Mouse (Mus musculus) layer of hippocampus, adult 9-10 months (tissue): ENCODE results near the gene Bricd5.

Experiments used
- DNase-seq: peaks from one replicate; pipeline ENCODE4 v3.0.0; 2022; ENCODE audit warnings: low spot score

The Bricd5 gene

DNA sequence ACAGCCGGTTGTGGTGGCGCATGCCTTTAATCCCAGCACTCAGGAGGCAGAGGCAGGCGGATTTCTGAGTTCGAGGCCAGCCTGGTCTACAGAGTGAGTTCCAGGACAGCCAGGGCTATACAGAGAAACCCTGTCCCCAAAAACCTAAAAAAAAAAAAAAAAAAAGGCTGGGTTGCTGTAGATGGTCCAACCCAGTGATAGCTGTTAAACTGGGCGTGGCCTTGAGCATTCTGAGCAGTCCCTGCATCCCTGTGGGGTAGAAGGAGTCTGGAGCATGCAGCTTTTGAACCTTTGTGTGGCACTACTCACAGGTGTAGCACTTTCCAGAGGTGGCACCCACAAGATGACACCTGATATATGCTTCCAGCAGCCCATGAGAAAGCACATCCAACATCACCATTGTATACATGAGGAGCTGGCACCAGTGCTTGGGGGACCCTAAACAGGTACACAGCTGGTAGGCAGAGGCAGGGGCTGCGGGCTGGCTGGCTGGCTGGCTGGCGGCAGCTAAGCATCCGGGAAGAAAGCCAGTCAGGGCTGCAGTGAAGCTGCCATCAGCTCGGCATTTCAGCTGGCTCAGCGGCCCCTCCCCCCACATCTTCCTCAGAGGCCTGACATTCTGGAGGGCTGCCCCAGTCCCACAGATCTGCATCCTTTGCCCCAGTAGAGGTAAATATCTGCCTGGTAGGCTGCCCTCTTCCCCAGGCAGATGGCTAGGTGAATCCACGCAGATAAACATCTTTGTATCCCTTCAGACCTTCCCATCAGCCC is 11.6 kb downstream of the Bricd5 start:
- DNase-seq = no peak

DNA sequence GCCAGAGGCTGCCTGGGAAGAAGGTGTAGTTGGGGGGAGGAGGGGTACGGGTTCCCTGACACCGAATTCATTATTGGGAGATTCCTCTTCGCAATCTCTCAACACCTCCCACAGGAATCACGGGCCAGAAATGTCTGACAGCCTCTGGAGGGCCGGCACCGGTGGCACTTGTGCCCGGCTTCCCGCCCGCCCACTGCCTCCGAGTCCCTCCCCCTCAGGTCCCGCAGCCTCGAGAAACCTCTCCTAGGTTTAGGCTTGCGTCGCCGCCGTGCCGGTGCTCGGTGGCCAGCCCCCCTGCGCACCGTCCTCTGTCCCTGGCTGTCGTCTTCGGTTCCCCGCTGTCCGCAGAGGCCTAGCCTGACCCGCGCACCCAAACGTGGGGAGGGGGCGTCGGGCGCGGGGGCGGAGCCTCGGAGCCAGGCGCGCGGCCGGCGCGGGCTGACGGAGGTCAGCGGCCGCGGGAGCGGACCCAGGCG is 14.5 kb downstream of the Bricd5 start, which contains the start of gene Caskin1:
Caskin1 (plus strand) TSS at position 416 of the 476 bp plus-strand sequence.
- DNase-seq = no peak

DNA sequence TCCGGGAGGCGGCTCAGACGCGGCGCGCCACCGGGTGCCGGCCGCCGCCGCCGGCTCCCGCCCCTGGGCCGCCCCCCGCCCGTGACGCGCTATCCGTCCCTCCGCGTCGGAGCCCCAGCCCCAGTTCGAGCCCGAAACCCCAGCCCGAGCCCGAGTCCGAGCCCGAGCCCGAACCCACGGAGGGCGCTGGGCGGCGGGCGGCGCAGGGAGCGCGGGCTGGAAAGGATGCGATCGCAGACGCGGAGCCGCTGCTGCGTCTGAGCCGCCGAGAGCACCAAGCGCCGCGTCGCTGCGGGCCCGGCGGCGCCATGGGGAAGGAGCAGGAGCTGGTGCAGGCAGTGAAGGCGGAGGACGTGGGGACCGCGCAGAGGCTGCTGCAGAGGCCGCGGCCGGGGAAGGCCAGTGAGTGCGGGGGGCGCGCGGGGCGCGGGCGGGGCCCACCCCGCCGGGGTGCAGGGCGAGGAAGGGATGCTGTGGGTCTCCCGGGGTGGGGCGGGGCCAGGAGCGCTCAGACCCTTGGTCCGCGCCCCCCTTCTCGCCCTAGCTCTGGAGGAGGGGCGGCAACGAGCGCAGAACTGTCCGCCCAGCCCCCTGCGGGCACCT is 15.1 kb downstream of the Bricd5 start:
- DNase-seq = no peak

DNA sequence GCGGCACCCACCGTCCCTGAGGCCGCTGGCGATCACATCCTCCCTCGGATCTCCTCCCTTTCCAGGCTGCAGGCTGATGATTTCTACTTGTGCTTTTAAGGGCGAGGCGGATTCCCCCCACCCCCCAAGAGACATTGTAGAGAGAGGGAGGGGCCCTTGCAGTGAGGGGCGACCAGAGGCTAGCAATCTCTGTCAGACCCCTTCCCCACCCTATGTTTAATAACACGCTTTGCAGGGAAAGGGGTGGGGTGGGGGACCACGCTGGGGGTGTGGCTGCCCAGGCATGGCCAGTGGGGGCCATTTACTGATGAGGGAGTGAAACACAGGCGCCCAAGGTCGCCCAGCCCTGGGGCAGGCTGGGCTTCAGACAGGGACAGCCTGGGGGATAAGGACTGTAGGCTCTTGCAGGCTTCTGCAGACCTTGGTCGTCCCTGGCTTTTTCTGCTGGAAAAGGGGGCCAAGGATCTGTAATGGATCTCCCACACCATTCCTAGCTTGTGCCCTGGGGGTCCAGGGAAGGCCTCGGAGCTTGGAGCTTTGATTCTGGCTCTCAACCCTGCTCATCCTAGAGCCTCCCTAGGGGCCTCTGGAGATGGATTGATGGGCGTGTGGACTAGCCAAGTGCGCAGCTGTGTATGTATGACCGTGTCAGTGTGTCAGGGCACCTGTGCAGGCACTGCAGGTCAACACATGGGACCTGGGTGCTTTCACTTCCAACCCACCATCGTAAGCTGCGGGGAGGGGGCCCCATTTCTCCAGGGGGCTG is 15.8 kb downstream of the Bricd5 start:
- DNase-seq = no peak

DNA sequence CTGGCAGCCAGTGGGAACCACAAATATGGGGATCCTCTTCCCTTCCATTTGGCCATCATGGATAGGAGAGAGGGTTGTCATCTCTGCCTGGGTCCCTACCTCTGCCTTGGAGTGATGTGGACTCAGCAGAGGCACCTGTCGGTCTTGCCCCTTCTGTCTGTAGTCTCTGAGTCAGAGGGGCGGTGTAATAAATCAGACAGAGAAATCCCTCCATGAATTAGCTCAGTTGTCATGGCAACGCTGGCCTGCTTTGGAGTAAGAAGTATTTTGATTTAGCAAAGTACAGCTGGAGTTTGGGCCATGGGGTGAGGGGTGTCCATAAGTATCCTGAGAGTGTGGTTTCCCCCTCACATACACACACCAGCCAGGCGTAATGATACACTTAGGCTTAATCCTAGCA is 16.7 kb downstream of the Bricd5 start:
- DNase-seq = no peak

DNA sequence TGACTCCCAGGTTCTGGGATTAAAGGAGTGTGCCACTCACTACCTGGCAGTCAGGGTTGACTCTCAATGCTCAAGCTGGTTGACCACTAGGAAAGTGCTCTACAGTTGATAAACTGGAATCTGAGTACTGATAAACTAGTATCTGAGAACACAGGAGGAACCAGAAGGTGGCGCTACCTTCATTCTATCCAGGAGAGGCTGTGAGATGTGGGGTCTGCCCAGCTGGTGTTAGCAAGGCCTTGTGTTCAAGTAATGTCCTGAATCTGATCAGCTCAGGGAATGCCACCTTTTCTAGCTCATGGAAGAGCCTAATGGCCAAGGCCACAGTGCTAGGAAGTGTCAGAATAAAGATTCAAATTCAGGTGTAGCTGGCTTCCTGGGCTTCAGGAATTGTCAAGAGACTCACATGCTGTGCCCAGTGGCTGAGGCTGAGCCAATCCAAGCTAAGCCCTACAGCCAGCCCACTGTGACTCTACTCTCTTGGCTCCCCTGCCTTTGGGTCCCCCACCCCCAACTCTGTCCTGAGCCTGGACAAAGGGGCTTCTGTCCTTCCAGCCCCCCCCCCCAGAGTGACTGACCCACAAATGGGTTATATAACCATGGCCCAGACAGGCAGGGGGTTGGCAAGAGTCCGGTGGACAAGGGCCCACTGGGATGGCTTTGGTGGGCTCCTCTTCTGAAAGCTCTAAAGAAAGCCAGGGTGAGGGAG is 21.1 kb downstream of the Bricd5 start:
- DNase-seq = no peak

DNA sequence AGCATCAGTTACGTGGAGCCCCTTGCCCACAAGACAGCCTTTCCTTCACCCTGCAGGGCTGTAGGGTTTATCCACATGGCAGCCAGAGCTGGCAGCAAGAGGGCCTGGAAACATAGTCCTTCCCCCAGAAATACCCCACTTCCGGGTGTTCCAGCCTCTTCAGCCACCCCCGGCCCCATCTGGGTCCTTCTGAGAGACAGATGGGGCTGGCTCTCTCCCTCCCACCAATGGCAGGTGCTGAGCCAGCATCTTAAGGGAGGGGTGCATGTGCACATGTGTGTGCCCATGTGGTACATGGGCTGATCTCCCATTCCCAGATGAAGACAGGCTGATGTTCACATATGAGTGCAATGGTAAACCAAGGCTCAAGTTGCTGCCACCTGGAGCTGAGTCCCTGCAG is 21.8 kb downstream of the Bricd5 start:
- peak; percentile 63 for DNase-seq

DNA sequence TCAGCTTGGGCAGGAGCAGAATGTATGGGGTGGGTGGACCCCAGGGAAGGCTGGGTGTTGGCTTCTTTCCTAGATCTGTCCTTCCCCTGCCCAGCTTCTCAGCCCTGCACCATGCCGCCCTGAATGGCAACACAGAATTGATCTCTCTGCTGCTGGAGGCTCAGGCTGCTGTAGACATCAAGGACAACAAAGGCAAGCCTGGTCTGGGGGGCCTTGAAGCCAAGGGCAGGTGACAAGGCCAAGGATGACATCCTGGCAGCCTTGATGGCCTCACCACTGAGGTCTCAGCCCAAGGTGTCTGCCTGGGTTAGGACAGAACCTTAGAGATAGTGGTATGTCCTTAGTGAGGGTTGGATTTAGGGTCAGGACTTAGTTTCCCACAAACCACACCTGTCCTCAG is 22.3 kb downstream of the Bricd5 start:
- DNase-seq = no peak

DNA sequence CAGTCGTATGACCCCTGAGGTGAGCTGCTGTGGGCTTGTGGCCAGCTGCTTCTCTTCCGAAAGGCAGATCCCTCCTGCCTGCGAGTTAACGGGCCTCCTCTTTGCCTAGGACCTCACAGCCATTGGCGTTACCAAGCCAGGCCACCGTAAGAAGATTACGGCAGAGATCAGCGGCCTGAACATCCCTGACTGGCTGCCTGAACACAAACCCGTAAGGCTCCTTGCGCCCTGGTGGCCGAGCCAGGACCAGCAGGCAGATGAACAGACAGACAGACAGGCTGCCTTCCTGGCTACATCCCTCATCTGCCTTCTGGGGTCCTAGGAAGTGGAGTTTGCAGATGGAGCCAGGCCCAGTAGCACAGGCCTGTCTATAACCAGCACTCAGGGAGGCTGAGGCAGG is 28.5 kb downstream of the Bricd5 start:
- no peak for DNase-seq

DNA sequence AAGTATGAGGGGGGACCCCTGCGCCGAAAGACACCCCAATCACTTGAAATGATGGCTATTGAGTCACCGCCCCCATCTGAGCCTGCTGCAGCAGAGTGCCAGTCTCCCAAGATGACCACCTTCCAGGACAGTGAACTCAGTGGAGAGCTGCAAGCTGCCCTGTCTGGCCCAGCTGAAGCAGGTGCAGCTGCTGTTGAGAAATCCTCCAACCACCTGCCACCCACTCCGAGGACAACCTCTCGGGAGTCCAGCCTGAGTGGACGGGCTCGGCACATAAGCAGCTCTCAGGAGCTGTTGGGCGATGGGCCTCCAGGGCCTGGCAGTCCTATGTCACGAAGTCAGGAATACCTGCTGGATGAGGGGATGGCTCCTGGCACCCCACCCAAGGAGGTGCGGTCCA is 30.4 kb downstream of the Bricd5 start:
- DNase-seq = no peak

DNA sequence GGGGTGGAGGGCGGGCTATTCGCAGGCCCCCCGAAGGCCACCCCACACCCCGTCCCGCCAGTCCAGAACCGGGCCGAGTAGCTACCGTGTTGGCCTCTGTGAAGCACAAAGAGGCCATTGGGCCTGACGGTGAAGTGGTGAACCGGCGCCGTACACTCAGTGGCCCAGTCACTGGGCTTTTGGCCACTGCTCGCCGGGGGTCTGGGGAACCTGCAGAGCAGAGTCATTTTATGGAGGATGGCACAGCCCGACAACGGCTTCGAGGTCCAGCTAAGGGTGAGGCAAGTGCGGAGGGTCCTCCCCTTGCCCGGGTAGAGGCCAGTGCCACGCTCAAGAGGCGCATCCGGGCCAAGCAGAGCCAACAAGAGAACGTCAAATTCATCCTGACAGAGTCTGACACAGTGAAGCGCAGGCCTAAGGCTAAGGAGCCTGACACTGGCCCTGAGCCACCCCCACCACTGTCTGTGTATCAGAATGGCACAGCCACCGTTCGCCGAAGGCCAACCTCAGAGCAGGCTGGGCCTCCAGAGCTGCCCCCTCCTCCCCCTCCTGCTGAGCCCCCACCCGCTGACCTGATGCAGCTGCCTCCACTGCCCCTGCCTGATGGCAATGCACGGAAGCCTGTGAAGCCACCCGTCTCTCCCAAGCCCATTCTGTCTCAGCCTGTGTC is 31.7 kb downstream of the Bricd5 start:
- no peak for DNase-seq

DNA sequence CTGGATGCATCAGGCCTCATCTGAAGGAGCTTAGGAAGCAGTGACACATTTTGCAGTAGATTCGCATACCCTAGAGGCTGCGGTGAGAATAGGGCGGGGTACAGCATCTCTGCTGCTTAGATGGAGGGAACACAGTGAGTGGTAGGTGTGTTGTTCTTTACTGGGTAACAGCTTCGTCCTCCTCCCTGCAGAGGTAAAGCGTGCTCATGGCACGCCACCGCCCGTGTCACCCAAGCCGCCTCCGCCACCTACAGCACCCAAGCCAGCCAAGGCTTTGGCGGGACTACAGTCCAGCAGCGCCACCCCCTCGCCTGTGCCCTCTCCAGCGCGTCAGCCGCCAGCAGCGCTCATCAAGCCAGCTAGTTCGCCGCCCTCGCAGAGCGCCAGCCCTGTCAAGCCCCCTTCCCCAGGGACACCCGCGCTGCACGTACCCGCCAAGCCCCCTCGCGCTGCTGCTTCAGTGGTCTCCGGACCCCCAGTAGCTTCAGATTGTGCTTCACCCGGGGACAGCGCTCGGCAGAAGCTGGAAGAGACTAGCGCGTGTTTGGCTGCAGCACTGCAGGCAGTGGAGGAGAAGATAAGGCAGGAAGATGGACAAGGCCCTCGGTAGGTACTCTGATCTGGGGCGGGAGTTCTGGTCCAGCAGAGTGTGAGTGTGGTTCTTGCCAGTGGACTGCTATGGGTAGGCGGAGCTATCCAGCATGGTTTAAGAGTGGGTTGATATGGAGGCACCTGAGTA is 32.8 kb downstream of the Bricd5 start:
- DNase-seq = no peak

DNA sequence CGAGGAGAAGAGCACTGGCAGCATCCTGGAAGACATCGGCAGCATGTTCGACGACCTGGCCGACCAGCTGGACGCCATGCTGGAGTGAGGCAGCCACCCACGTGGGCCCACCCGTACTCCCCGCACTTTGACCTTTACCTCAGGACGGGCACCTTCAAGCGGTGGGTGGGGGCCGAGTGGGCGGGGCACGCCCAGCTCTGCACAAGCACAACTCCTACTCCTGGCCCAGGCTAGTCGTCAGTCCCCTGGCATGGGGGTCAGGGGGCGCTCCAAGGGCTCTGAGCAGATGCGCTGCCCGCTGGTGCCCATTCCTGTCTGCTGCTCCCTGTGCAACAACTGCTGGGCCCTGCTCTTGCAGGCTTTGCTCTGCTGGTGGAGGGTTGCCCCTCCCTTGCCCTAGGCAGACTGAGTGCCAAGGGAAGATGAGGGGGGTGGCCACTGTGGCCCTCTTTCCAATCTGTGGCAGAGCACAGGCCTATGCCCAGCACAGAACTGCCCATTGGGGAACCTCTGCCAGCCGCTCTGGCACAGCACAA is 33.5 kb downstream of the Bricd5 start:
- no peak for DNase-seq

DNA sequence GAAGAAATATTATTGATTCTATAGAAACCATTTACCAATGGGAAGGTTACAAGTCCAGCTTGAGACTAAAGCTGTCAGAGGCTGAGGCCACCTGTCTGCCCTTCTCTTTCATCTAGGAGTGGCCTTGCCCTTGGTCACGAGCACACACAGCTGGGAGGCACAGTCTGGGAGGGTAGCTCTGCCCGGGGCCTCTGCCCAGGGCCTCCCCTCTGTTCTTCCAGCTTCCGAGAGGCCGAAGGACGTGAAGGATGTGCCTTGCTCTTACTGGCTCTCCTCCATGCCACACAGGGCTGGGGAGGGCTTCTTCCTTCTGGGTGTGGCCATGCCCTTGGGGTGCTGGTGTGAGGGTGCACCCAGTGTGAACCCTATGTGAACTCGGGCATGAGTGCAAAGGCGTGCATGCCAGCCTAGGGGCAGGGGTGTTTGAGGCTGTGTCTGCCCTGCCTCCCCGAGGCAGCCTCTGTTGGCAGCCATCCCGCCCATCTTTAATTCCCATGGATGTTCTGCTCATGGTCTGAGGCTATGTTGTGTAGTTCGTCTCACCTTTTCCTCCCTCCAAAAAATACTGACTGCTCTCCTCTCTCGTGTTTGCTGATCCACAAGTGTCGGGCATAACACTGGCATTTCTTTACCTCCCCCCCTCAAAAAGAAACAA is 34.2 kb downstream of the Bricd5 start:
- DNase-seq = no peak

DNA sequence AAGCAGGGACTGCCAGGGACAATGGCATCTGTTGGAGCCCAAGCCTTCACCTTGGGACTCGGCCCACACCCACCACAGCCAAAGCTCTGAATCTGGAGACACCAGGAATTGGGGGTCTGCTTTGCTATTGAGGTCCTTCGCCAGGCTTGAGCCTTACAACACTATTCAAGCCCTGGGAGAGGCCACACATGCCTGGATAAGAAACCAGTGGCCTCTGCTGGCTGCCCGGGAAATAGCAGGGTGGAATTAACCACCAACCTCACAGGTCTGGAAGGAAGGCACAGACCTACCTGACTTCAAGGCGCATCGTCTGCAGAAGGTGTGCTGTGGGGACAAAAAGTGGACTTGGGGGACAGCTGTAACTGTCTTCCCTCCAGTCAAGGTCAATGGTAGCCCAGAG is 39.9 kb downstream of the Bricd5 start:
- DNase-seq = peak; percentile 53

DNA sequence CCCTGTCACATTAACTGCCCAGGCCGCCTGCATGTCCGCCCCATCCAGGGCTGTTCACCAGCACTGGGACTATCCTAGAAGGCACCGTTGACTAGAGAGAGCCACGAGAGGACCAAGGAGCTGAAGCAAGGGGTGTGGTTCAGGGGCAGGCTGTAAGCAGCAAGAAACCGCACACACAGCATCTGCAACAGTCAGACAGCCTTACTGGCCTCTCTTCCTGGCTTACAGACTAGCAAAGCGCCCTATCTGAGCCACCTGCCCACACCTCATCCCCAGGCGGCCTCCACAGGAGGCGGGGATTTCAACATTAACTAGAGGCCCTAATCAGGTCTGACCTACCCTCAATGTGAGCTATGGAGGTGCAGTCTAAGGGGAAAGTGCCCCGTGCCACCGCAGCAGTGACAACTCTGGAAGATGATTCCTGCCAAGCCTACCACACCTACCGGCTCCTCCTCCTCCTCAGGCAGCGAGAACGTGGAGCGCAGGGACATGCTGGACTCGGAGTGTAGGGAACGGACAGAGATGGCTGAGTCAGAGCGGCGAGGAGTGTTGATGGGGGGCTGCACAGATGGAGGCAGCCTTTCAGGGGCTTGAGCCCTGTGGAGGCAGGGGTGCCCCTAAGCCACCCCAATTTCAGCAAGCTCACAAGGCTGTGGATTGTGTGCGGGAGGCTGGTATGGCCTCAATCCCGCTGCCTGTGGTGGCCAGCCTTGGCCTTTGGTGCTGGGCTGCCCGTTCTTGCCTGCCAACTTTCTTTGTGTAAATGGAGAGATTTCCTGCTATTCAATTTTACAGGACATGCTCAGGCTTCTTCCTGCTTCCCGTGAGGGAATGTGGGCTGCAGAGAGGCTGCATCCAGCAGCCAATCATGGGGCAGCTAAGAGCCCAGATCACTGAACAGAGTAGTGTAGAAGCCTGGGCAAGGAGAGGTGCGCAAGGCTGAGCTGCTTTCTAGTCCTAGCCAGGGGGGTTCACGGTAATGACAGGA is 40.9 kb downstream of the Bricd5 start:
- DNase-seq = no peak

DNA sequence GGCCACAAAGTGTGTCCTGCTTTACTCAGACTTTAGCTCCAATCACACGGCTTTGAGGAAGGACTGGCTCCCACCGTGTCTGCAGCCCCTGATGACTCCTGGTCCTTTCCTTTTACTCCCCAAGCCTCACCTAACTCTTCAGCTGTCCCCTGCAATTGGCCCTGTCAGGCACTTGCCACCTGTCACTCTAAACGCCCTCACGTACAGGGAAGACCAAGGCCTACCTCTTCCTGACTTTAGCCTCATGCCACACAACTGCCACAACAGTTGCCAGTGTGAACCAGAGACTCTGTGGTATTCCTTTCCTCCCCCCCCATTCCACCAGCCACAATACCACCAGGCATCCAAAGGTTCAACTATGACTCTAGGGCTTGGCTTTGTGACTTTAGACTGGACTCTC is 46.8 kb downstream of the Bricd5 start:
- no peak for DNase-seq

DNA sequence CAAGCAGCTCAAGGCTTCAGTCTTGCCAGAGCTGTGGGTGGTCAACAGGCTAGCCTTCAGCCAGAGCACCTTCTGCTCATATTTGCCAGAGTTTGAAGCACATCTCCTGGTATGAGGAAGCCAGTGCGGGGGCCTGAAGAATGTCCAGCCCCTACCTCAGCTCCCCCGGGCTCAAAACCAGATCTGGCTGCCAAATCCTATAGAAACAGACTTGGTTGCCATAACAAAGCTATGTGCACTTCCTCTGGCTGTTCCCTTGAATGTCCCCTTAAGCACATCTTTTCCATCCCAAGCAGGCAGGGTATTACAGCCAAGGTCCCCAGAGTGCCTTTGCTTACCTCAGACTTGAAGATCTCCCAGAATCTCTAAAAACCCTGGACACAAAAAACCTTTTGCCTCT is 51.0 kb downstream of the Bricd5 start:
- no peak for DNase-seq
